Mouse (Mus musculus) small intestine, adult 2 months (tissue): ENCODE measurements around the gene Kdelc2.

ENCODE experiments used
- CTCF ChIP-seq: fragments of 200-500 bp; IDR thresholded peaks from 2 replicates; pipeline ENCODE4 v1.5.1; 2012; ENCODE audit warnings: low read depth, mild to moderate bottlenecking, control low read depth, inconsistent platforms, low read length, moderate library complexity, mixed read lengths; ENCODE audit not compliant: insufficient replicate concordance, insufficient read length; ENCODE audit errors: extremely low read depth
- POLR2A ChIP-seq: fragments of 200-500 bp; IDR thresholded peaks from 2 replicates; pipeline ENCODE4 v1.6.1; 2012; ENCODE audit warnings: low read depth, mild to moderate bottlenecking, control low read depth, inconsistent platforms, low read length, moderate library complexity

DNA sequence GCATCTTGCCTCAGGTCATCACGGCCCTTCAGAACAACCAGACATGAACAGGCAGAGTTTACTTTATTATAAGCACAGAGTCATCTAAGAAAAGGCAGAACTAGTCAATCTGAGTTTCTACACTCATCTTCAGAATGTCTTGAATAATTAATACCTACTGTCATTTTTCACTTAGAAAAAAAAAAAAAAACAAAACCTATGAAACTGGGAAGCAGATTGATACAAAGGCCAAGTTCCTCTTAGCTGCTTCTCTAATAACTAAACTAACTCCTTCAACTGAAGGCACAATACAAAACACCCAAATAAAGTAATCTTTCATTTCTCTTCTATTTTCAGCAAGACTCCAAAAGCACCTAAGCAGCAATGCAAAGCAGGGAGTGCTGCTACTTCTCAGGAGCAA lies 66.8 kb downstream of the Kdelc2 start:
- no peak for TF ChIP-seq CTCF
- TF ChIP-seq POLR2A: no peak
